Mouse (Mus musculus): ENCODE measurements at regions not wholly inside any gene's neighbourhood (a gene's known extent, or its start where the extent isn't known, plus 50 kb on each side); places are given as distances from the start of the nearest gene placed in this dataset.

- Histone ChIP-seq H3K36me3 (replicated peaks; ENCODE audit: control insufficient read depth, insufficient read depth, low read depth) (no peaks in the 10 kb centered on the region), H3K9ac (replicated peaks) (no peak overlapping the region), H3K9me3 (ENCODE audit: control insufficient read depth, low read length) (no peaks in the 10 kb centered on the region), H3K27me3 (ENCODE audit: control insufficient read depth, insufficient read depth, low read length) (no peaks in the 10 kb centered on the region), H3K27ac (no peak overlapping the region), H3K4me1 (replicated peaks; ENCODE audit: control insufficient read depth in 2 of 2, insufficient read depth in 2 of 2, low read length in 1 of 2) (no peaks in the 10 kb centered on the region), H3K4me2 (ENCODE audit: low read depth) (no peak overlapping the region), H3K4me3 (ENCODE audit: insufficient read depth in 1 of 2, low read depth in 2 of 2, low read length in 2 of 2) (no peak overlapping the region)
- no peak for TF ChIP-seq EP300 (IDR thresholded peaks at IDR 0.05; ENCODE audit: low read depth)
- no peak for TF ChIP-seq CTCF (IDR thresholded peaks at IDR 0.05; ENCODE audit: low read depth)
- ATAC-seq (ENCODE audit: insufficient read depth), result no peak
- DNase-seq (ENCODE audit: low read depth in 3 of 3, low spot score in 3 of 3), result no peak
- 68% methylated on average over 4 of the region's 4 CpGs for WGBS (ENCODE audit: insufficient replicate concordance)
Observed at GRCm38 (mm10) chr10:110658153-110658695, 87.0 kb upstream of the E2f7 start.

DNA sequence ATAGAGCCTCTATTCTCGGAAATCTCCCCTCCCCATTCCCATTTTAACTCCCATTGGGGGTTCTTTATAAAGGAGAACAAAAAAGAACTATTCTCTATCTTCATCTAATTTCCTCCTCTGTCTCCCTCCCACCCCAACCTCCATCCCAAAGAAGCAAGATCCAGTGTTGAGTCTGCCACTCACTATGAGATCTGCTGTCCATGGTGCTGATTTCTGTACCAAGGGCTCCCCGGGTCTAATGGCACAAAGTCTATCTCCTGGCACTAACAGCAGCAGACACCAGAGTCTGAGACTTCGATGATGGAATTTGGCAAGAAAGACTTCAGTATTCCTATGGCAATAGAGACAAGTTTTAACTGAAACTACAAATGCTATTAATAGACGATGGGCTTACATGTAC, 68.7 kb upstream of the E2f7 start:
- Histone ChIP-seq H3K4me1 (replicated peaks; ENCODE audit: control insufficient read depth in 2 of 2, insufficient read depth in 2 of 2, low read length in 1 of 2) (no peaks in the 10 kb centered on the region), H3K27ac (no peak overlapping the region), H3K9me3 (ENCODE audit: control insufficient read depth, low read length) (no peaks in the 10 kb centered on the region), H3K36me3 (replicated peaks; ENCODE audit: control insufficient read depth, insufficient read depth, low read depth) (no peaks in the 10 kb centered on the region), H3K4me2 (ENCODE audit: low read depth) (no peak overlapping the region), H3K27me3 (ENCODE audit: control insufficient read depth, insufficient read depth, low read length) (no peaks in the 10 kb centered on the region), H3K9ac (replicated peaks) (no peak overlapping the region), H3K4me3 (ENCODE audit: insufficient read depth in 1 of 2, low read depth in 2 of 2, low read length in 2 of 2) (no peak overlapping the region)
- DNase-seq (ENCODE audit: low read depth in 3 of 3, low spot score in 3 of 3) (no peak), ATAC-seq (ENCODE audit: insufficient read depth) (no peak)
- no peak for TF ChIP-seq EP300 (IDR thresholded peaks at IDR 0.05; ENCODE audit: low read depth)
- TF ChIP-seq CTCF (IDR thresholded peaks at IDR 0.05; ENCODE audit: low read depth), result no peak
- WGBS (ENCODE audit: insufficient replicate concordance), result 41% methylated on average over 4 of the region's 4 CpGs
